Mouse (Mus musculus): Measurements from ENCODE around the gene Yap1.

The Yap1 gene

DNA sequence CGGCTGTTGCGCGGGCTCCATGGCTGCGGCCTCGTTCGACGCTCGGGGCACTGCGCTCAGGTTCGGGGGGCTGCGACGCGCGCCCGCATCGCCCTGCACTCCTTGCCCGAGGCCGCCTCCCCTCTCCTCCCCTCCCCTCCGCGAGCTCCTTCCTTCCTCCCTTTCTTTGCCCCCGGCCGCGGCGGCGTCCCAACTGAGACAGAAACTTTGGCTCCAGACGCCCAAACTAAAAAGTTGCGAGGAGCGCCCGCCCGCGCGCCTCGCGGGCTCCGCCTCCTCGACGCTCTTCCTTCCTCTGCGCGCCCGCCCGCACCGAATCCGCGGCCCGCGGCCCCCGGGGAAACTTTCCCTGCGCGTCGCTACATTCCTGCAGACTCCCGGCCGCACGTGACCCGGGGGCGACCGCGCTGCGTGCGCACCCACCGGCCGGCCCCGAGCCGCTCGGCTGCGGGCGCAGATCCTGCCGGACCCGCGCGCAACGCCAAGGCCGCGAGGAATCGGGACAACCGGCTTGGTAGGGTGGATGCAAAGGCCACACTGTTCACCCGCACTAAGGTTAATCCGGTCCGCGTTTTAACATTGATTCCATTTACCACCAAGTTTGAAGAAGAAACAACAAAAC lies at the start of gene Yap1:
TSS of gene Yap1 (minus strand) at position 227 of the 622 bp plus-strand sequence.
- peak; percentile 96 for DNase-seq

DNA sequence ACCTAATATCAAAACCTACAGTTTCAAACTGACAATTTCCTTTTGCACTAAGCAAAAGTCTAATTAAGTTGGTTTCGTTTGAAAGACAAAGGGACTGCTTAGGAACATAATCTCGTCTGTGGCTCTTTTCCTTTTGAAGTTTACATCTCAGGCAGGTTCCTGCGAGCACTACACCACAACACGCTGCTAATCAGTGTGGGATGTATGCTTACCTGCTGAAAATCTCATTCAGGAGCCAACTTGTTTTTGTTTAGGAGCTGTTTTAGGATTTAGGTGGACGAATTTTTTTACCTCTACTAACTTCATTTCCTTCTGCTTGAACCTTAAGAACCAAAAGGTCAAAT lies 38.6 kb upstream of the Yap1 start:
- no peak for DNase-seq

DNA sequence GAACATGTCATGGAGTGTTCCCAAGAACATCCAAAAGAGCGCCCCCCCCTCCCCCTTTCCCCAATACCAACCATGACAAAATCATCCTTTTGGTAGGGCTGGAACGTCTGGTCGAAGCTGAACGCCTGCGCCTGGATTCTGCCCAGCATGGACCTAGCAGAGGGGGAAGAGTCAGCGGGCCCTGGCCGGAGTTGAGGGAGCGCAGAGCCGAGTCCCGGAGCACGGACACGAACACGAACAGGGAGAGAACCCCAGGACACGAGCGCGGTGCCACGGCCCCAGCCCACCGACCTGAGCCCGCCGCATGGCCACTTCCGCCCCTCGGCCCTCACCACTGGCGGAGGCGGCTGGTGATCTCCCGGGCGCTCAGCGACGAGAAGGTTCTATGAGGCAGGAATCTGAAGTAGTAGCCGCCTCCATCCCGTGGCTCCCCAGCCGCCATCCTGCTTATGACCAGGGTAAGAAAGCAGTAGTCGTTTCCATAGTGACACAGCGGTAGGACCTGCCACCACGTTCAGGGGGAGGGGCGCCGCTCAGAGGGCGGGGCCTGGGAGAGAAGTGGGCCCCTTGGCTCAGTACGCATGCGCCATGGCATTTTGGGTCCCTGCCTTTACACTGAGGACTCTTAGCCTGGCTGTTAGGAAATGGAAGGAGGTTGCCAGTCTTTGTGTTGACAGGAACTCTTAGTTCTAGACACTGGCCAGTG lies 38.1 kb upstream of the Yap1 start, which contains the start of gene Cfap300:
TSS of gene Cfap300 (minus strand) at position 486 of the 706 bp plus-strand sequence.
- peak; percentile 97 for DNase-seq

DNA sequence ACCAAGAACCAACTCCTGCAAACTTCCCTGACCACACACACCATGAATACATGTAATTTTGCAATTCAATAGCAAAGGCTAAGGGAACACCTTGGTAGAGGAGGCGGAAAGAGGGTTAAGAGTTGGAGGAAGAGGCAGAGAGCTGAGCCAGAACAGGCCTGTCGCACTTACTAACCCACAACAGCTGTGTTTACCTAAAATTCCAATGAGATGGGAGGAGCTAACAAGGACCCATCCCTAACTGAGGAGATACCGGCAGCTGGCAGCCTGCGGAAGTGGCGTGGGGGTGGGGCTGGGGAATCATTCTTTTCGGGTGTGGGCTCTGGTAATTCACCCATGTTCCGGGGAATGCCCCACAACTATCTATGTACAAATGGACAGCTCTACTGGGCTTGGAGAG lies 31.1 kb upstream of the Yap1 start:
- peak; percentile 8 for DNase-seq

DNA sequence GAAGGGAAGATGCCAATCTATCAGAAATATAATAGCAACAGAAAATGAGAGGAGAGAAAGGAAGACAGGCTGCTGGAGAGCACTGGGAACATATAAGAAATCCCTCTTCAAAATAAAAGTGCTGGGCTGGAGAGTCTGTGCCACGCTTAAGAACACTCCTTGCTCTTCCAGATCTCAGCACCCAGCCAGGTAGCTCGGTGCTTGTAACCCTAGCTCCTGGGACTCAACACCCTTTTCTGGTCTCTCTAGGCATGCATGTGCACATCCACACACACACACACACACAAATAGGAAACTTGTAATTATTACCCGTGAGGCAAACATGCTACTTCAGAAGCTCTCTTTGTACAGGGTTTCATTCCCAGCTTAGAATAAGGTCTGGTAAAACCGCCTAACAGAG lies 30.7 kb upstream of the Yap1 start:
- DNase-seq: no peak

DNA sequence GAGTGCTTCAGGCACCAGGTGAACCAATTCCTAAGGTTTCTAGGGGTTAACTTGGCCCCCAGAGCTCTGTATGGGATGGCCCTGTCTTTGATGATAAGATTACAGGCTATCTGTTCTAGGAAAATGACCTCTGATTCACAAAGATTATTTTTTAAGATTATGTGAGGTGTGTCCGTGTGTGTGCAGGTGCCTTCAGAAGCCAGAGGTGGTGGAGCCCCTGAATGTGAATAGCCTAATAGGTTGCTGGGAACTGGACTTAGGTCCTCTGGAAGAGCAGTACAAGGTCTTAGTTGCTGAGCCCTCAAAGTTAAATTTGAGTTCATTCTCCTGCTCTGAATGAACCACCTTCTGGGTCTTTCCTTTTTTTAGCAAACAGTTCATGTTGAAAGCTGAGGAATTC lies 29.7 kb upstream of the Yap1 start:
- no peak for DNase-seq

DNA sequence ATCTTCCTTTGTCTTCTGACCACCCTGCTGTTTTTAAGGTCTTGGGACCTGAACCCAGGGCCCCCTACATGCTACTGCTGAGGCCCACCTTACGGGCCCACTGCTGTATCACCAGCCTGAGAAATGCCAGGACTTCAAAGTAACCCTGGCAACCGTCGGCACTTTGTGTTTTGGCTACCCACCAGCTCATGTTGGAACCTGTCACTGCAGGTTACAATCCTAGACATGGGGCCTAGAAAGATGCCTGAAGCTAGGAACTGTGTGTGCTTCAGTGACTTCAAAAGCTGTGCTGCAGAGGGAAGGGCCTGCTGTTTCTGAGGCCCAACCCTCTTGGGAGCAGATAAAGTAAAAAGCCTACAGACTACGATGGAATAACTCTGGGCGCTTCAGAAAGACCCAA lies 28.5 kb upstream of the Yap1 start:
- DNase-seq: peak; percentile 57

DNA sequence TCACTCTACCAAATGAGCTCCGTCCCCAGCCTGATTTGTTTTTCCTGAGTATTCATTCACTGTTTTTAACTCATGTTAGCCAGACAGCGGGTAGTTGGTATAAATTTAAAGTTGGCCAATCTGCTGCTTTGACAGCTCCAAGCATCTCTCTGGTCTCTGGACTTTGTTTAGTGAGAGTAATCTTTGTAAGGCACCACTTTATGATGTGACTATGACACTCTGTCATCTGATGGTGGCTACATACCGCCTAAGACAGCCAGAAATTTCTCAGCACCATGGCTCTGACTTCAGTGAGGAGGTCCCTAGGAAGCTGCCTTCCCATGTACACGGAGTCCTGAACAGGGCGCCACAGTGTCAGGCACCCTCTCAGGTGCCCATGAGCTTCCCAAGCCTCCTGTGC lies 14.2 kb upstream of the Yap1 start:
- no peak for DNase-seq

DNA sequence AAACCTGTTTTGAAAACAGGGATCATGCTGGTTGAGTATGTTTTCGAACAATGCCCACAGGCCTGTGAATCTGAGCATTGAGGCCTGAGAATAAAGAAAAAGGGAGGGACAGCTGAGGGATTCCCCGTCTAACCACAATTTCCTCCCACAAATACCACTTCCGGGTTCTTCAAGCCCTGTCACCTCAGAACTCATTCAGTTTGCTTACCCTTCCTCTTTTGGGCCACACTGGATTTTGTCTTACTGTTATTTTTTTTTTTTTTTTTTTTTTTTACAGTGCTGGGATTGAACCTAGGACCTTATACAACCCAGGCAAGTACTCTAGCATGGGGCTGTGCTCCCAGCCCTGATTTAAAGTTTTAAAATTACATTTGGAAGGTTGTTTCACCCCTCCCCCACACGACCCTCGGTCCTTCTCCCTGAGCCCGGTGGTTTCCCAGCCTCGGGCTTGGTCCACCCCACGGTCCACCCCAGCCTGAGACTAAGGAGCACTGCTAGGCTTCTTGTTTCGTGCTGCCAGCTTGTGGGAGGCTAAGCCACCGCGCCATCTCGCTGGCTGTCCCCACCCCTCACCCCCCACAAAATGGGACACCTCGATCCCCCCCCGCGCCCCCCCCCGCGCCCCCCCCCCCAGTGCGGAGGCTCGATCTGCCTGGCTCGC lies 13.0 kb upstream of the Yap1 start:
- no peak for DNase-seq

DNA sequence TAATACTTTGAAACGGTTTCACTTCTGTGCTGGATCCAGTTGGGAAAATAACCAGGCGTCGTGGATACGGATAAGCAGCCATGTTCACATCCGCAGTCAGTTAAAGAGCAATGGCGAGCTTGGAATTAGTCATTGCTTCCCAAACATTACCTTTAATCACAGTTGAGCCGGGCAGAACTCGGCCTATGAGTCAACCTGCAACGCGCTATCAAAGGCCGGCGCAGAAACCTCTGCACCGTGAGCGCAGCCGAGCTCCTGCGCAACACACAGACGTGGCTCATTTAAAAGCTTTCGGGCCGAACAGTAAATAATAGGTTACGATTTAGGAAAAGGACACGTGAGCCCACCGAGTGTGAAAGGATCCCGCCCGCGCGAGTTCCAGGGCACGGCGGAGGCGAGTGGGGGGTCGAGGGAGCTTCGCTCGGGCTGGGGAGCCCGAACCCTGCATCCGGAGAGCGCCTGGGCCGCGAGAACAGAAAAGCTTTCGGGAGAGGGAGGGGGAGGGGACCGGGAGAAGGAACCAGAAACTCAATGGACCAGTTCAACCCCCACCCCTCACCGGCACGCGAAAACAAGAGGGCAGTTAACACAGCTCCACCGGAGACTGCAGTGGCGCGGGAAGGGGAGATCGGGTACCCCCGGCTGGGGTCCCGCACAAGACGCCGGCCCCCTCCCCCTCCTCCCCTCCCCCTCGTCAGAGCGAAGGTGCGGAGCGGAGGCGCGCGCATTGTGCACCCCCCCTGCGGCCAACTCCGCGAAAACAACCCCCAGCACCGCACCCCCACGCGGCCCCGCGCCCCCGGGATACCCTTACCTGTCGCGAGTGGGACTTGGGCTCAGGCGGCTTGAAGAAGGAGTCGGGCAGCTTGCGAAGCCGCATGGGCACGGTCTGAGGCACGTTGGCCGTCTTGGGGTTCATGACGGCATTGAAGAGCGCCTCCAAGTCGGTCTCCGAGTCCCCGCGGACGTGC lies 810 bp downstream of the Yap1 start:
- peak; percentile 77 for DNase-seq

DNA sequence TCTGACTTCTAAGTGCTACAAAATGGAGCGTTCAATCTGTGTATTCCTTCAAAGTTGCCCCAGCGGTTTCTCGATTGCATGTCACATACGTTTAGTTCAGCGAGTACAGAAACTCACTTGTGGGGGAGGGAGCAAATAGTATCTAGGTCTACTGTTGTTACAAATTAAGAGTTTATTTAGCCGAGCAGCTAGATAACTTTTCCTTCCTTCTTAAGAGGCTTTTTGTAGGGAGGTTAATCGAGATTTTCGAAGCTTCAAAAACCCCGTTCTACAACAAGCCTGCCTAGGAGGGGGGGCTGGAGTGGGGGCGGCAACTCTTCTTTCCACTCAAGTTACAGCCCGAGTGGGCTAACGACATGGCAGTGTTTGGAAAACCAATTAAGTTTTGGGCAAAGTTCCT lies 1.6 kb downstream of the Yap1 start:
- peak; percentile 43 for DNase-seq

DNA sequence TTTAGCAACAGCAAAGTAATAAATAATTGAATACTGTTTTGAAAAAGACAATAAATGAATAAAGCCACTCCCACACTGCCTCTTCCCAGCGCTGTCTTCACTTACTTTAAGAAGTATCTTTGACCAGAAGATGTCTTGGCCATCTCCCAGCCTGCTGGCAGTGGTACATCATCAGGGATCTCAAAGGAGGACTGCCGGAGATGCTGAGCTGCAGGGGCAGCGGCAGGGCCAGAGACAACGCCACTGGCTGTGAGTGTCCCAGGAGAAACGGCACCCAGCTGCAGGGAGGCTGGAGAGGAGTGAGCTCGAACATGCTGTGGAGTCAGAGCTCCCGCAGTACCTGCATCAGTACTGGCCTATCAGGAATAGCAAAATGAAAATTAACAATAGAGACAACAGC lies 3.0 kb downstream of the Yap1 start:
- no peak for DNase-seq

DNA sequence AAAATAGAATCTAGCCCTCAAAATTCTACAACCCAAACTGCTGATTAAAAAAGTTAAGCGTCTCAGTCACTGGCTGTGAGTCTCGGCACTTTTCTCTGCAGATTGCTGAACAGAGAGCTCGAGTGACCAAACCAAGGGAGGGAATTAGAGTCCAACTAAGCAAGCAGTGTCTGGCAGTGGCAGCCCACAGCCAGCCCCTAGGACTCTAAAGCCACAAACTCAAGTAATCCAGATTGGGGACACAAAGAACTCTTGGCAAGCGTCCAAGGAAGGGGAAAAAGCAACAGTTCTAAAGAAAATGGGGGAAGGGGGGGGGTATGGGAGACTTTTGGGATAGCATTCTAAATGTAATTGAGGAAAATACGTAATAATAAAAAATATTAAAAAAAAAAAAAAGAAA lies 10.1 kb downstream of the Yap1 start:
- DNase-seq: peak; percentile 44

DNA sequence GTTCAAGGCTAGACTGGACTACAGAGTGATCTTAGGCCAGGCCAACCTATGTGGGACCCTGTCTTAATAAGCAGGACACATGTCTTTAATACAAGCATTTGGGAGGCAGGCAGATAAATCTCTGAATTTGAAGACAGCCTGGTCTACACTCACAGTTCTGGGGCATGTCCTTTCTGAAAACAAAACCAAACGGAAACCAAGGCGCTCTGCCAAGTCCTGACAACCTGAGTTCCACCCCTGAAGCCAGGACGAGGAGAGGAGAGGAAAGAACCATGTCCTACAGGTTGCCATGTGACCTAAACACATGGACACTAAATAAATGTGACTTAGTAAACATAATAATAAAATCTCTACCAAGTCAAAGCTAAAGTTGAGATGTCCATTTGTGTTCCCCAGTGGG lies 11.7 kb downstream of the Yap1 start:
- no peak for DNase-seq

DNA sequence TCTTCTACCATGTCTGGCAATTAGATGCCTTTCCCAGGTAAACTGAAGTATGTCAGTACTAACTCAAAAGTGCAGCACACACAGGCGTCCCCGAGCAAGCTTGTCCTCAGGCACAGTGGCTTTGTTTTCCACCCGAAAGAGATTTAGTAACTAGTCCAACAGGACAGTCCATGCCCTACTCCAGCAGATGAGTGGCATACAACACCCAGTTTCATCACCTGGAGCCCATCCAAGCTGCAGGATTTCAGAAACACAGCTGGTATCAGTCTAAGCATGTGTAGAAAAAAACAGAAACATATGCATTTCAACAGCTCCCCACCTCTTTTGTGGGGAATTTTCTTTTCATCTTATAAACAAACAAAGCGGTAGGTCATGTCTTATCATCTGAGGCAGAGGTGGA lies 13.5 kb downstream of the Yap1 start:
- no peak for DNase-seq

DNA sequence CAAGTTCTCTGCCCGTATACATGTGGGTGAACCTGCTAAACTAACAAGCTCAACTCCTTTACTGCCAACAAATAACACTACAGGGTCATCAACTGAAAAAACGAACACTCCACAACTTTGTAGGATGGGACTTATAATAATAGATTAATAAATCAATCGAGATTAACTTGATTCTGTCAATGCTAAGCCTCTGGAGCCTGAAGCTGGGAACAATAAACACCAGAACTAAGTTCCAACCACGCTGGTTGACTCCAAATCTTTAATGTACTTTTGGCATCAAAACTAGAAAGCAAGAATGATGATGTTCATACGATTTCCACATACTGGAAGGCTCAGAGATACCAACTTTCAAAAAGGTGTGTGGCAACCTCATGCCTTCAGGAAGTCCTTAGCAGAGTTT lies 17.3 kb downstream of the Yap1 start:
- no peak for DNase-seq

DNA sequence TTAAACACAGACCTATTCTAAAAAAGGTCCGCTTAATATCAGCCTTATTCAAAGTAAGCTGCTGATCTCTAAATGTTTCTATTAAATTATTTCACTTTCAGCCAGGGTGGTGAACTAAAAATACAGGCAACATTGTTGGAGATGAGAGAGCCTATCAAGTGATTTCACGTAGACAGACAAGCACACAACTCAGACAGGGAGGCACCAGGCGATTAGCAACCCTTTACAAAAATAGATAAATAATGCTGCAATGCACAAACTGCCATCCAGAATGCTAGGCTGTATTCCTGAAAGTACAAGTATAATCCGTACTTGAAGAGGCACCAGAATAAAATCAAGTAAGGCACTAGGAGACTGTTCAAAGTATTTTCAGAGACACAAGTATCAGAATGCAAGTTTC lies 20.1 kb downstream of the Yap1 start:
- no peak for DNase-seq

DNA sequence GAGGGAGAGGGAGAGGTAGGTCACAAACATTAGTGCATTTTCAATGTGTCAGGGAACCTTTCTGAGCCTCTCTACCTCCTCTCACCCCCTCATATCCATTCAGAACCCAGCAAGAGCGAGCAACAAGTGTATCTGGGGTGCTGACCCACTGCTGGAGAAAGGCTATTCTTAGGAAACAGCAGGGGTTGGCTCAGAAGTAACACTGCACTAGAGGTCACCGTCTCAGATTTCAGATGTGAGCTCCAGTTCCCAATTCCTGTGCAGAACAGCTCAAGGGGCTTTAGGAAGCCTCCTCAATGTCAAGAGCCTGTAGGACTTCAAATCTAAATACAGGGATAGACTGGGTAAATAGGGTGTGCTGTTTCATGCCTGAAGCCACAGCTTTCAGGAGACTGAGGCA lies 20.7 kb downstream of the Yap1 start:
- DNase-seq: peak; percentile 16

DNA sequence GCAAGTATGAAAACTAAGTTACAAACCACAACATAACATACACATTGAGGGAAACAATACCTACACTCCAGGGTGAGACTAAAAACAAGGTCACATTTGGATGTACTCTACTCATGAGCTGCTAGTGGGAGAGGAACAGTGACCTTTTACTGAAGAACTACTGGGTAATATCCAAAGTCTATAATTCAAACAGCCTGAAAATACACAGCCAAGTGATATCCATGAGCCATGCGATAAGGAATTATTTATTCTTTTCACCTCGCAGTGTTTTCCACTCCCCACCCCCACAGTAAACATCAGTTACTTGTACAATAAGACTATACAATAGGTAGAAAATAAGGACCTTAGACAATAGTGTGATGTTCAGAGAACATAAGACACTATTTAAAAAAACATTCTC lies 24.2 kb downstream of the Yap1 start:
- DNase-seq: no peak

DNA sequence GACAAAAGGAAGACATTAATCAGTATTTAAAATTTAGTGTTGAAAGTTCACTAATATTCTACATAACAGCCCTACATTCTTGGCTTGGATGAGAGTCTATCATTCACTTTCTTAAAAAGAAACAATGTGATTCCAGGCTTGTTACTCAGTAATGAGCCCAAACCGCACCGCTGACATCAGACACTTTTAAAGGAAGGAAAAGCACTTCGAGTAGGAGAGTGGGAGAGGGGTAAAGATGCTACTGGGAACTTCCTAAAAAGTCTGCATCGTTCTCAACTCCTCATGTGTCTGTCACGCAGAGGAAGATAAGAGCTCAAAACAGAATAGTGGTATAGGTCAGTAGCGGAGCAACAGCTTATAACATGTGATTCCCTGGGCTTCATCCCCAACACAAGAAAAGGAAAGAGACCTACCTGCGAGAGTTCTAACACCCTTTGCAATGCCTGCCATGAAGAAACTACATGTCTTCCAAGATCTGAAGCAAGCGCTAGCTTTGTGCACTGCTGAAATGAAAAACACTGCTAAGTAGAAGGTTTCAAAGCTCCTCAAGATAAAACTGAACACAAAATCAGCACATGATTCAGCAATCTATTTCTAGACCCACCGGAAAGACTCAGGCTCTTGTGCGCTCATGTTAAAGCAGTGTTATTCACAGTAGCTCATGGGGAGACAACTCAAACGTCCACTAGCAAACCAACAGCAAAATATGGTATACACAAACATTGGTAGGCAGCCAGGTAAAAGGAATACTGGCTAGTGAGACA lies 25.1 kb downstream of the Yap1 start:
- no peak for DNase-seq

DNA sequence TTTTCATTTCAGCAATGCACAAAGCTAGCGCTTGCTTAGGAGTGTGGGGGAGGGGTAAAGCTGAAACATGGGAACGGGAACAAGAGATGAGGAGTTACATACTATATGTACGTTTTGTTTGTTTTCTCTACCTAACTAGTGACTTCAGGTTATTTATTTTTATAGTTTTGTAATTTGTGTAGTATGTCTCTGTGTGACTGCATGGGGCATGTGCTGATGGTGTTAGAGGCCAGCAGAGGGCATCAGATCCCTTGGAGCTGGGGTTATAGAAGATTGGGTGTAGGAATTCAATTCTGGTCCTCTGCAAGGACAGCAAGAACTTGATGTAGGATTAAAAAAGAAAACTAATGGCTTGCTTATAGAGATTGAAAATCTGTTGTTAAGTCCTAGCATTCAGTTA lies 25.9 kb downstream of the Yap1 start:
- no peak for DNase-seq

DNA sequence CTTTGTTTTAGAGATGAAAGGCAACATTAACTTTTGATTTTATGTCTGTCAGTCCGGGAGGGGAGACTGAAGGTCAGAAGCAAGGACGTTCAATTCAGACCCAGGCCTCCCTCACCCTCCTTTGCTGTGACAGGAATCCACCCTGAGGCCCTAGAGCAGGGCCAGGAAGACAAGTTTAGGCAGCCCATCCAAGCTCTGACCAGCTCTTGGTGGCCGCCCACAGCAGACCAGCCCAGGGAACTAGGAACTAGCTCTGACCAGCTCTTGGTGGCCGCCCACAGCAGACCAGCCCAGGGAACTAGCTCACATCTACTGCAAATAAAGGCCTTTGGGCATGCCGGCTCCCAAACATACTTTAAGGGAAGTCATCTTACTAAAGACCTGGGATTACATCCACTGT lies 26.8 kb downstream of the Yap1 start:
- DNase-seq: no peak

DNA sequence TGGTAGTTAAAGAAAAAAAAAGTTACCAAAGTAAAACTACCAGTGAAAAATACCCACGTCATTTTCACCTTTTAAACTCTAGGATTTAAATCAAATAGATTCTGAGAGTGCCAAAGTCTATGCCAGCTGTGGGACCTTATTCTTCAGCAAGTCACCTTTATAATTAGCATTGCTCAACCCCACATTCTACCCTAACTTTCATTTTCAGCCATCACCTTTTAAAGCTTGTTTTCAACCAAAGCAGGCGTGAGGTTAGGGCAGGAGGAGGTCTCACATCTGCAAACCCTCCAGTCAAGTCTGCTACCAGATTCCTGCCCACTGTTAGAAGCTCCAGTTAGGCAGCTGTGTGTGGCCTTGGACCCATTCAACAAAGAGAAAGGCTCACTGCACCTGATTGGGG lies 32.4 kb downstream of the Yap1 start:
- DNase-seq: no peak

Data from retina, postnatal 1 day (tissue).